Comparison of ENCODE assay signal across 22 mouse cellular contexts in the genomic region with DNA sequence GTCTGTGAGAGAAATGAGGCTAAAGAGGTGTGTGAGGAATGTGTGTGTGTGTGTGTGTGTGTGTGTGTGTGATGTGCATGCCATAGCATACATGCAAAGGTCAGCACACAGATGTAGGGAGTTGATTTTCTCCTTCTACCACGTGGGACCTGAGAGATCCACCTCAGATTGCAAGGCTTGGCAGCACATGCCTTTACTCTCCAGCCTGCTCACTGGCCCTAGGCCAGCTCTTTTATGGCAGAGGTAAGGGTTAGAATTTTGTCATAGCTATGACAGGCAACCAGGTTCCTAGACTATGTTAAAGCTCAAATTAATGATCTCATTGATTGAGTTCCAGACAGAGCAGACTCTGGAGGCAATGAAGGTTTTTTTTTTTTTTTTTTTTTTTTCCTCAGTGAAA. TPM values are rescaled to one million over a fixed set of nuclear protein-coding genes. Genes with fewer than 3 reads are reported as not detected.
DNase-seq lines count a peak whose midpoint lies in the region; ATAC-seq and TF ChIP-seq lines count a peak whose summit lies in the region.
"Had no signal": no experiment of that assay in that cellular context is flagged by ENCODE, and none has a peak within 500 bp of the region (broad histone marks: within the 10 kb centered on the region; RNA-seq: fewer than 3 reads in every experiment).

No protein-coding gene starts in this region.

- peaks cover 28% of the 10 kb centered on the region for H3K4me1 ChIP-seq in hindbrain, embryonic 13.5 days (replicated peaks)
- peaks cover 8% of the 10 kb centered on the region for H3K4me1 ChIP-seq in hindbrain, embryonic 16.5 days (ENCODE audit: control insufficient read depth, insufficient read depth, low read depth, low read length)
- H3K4me1 ChIP-seq in lung, embryonic 14.5 days (ENCODE audit: insufficient read depth), result 0 out of 2 replicates have a peak, but pooled peaks cover 12% of the 10 kb centered on the region
- H3K4me1 ChIP-seq: embryonic facial prominence, embryonic 12.5 days had no signal

- H3K27ac ChIP-seq in hindbrain, embryonic 13.5 days, result no peak overlapping the region
- H3K27ac ChIP-seq in hindbrain, embryonic 16.5 days (ENCODE audit: low read depth, low read length), result no peak overlapping the region
- H3K27ac ChIP-seq in lung, embryonic 14.5 days (ENCODE audit: low read depth), result no peak overlapping the region
- H3K27ac ChIP-seq: embryonic facial prominence, embryonic 12.5 days; forebrain, embryonic 13.5 days; heart, adult 2 months; hindbrain, embryonic 15.5 days; kidney, postnatal 0 days; liver, embryonic 12.5 days; midbrain, embryonic 15.5 days had no signal

- 77% methylated on average over 1 of the region's 1 CpGs for WGBS in hindbrain, embryonic 13.5 days
- WGBS in hindbrain, embryonic 16.5 days, result 21% methylated on average over 1 of the region's 1 CpGs
- 17% methylated on average over 1 of the region's 1 CpGs for WGBS in lung, embryonic 14.5 days

- peak; percentile 30; the same call in 1 of the 2 replicates for ATAC-seq in hindbrain, embryonic 13.5 days (ENCODE audit: low FRiP score)
- ATAC-seq in hindbrain, embryonic 16.5 days, result no peak
- peak; percentile 32; the same call in 1 of the 2 replicates for ATAC-seq in lung, embryonic 14.5 days (ENCODE audit: insufficient read depth)
- ATAC-seq: forebrain, embryonic 13.5 days; liver, embryonic 12.5 days; midbrain, embryonic 15.5 days had no signal

- no peak overlapping the region for H3K4me2 ChIP-seq in hindbrain, embryonic 13.5 days
- H3K4me2 ChIP-seq in hindbrain, embryonic 16.5 days (ENCODE audit: low read length), result no peak overlapping the region
- H3K4me2 ChIP-seq in lung, embryonic 14.5 days, result no peak overlapping the region
- H3K4me2 ChIP-seq: embryonic facial prominence, embryonic 12.5 days; forebrain, embryonic 13.5 days; hindbrain, embryonic 15.5 days; liver, embryonic 12.5 days; midbrain, embryonic 15.5 days had no signal

- no peak for TF ChIP-seq CTCF in lung, embryonic 14.5 days (IDR thresholded peaks at IDR 0.05; ENCODE audit: low read depth)

- no peak overlapping the region for H3K9ac ChIP-seq in hindbrain, embryonic 13.5 days
- no peak overlapping the region for H3K9ac ChIP-seq in hindbrain, embryonic 16.5 days (ENCODE audit: low read depth, low read length)
- H3K9ac ChIP-seq in lung, embryonic 14.5 days, result no peak overlapping the region
- H3K9ac ChIP-seq: embryonic facial prominence, embryonic 12.5 days; forebrain, embryonic 13.5 days; hindbrain, embryonic 15.5 days; liver, embryonic 12.5 days; midbrain, embryonic 15.5 days had no signal

- H3K9me3 ChIP-seq in hindbrain, embryonic 13.5 days, result no peaks in the 10 kb centered on the region
- H3K9me3 ChIP-seq in hindbrain, embryonic 16.5 days (ENCODE audit: control insufficient read depth, low read length), result no peaks in the 10 kb centered on the region
- no peaks in the 10 kb centered on the region for H3K9me3 ChIP-seq in lung, embryonic 14.5 days (ENCODE audit: low read depth, low read length)
- H3K9me3 ChIP-seq: embryonic facial prominence, embryonic 12.5 days; forebrain, embryonic 13.5 days; hindbrain, embryonic 15.5 days; liver, embryonic 12.5 days; midbrain, embryonic 15.5 days had no signal

- peak; percentile 32 for DNase-seq in lung, embryonic 14.5 days
- no peak for DNase-seq in lung, adult 18-20 months
- peak; percentile 58 for DNase-seq in fat pad, adult 2 months (ENCODE audit: extremely low read depth, low read depth, low spot score)
- peak; percentile 60 for DNase-seq in gonadal fat pad, adult 2 months (ENCODE audit: low read depth)
- no peak for DNase-seq in frontal cortex, adult 2 months (ENCODE audit: extremely low spot score in 1 of 2, low spot score in 1 of 2)
- DNase-seq in embryo, embryonic 10.5 days (ENCODE audit: low spot score), result no peak
- DNase-seq: adrenal gland, postnatal 14 days; cerebellum, adult 8-10 months; gastrocnemius, postnatal 14 days; heart, adult 2 months; kidney, adult 11 months; left cerebral cortex, postnatal 4 days; lung, adult 2 months had no signal

- no peaks in the 10 kb centered on the region for H3K36me3 ChIP-seq in hindbrain, embryonic 13.5 days
- H3K36me3 ChIP-seq in hindbrain, embryonic 16.5 days (ENCODE audit: control insufficient read depth, insufficient read depth, low read length), result no peaks in the 10 kb centered on the region
- no peaks in the 10 kb centered on the region for H3K36me3 ChIP-seq in lung, embryonic 14.5 days (ENCODE audit: insufficient read depth)
- H3K36me3 ChIP-seq: embryonic facial prominence, embryonic 12.5 days; hindbrain, embryonic 15.5 days; liver, embryonic 12.5 days; midbrain, embryonic 15.5 days had no signal

- no peak overlapping the region for H3K4me3 ChIP-seq in hindbrain, embryonic 13.5 days
- H3K4me3 ChIP-seq in hindbrain, embryonic 16.5 days (ENCODE audit: low read length), result no peak overlapping the region
- no peak overlapping the region for H3K4me3 ChIP-seq in lung, embryonic 14.5 days (ENCODE audit: low read depth, low read length)
- H3K4me3 ChIP-seq: embryonic facial prominence, embryonic 12.5 days; erythroblast, embryonic 14.5 days; forebrain, embryonic 13.5 days; heart, adult 2 months; hindbrain, embryonic 15.5 days; liver, embryonic 12.5 days; midbrain, embryonic 15.5 days had no signal

- H3K27me3 ChIP-seq in hindbrain, embryonic 13.5 days, result no peaks in the 10 kb centered on the region
- no peaks in the 10 kb centered on the region for H3K27me3 ChIP-seq in hindbrain, embryonic 16.5 days (replicated peaks; ENCODE audit: control insufficient read depth, insufficient read depth, low read length)
- no peaks in the 10 kb centered on the region for H3K27me3 ChIP-seq in lung, embryonic 14.5 days (ENCODE audit: insufficient read depth, low read length)
- H3K27me3 ChIP-seq: embryonic facial prominence, embryonic 12.5 days; forebrain, embryonic 13.5 days; hindbrain, embryonic 15.5 days; liver, embryonic 12.5 days; midbrain, embryonic 15.5 days had no signal

RNA-seq across cellular contexts. Expression of a gene that starts 33.1 kb away (rescaled TPM):
- 78.1 and 82.0 TPM in 2 replicates for polyA plus RNA-seq in hindbrain, embryonic 13.5 days (2015; fragmentation: Nextera tagmentation; extraction: Ambion mirVana)
- 65.8 and 68.6 TPM in 2 replicates for polyA plus RNA-seq in hindbrain, embryonic 16.5 days (2015; fragmentation: Nextera tagmentation; extraction: Ambion mirVana)
- 44.6 and 45.7 TPM in 2 replicates for polyA plus RNA-seq in lung, embryonic 14.5 days (2014; fragmentation: Nextera tagmentation; extraction: Ambion mirVana)
- polyA plus RNA-seq in gonadal fat pad, adult 2 months (2012; rRNA removed), result 22.6 and 27.8 TPM in 2 replicates
- polyA plus RNA-seq in frontal cortex, adult 2 months (2012; rRNA removed), result 33.3 and 33.8 TPM in 2 replicates

Comparison
In these comparisons a context has a peak if more than half of its experiments do, and no peak if none do; other contexts are left out.
1. DNase-seq: peak in lung, embryonic 14.5 days (single experiment), fat pad, adult 2 months (single experiment) and gonadal fat pad, adult 2 months (single experiment); none in lung, adult 18-20 months (0 of 2), frontal cortex, adult 2 months (0 of 2) and embryo, embryonic 10.5 days (single experiment).